Mouse (Mus musculus): Measurements from ENCODE around the gene H2al1c. TPM values are rescaled to one million over a fixed set of nuclear protein-coding genes. Genes with fewer than 3 reads are reported as not detected.
"Not testable (repeated sequence)": the region's sequence is repeated elsewhere in the genome, so short reads cannot be mapped to it uniquely, and the experiment has no call there.

Gene H2al1c
- total and polyA plus RNA-seq, 2 experiments from 2014 or later = not detected

GRCm38 (mm10) chrX:11317956-11318355 is 12.5 kb downstream of the H2al1c start, which contains the start of gene H2al1g:
Gene H2al1g, plus strand, starts transcription at chrX:11318256.
- not testable (repeated sequence) for H3K4me2 ChIP-seq (ENCODE audit: low read depth, low read length); H3K9me3 ChIP-seq (replicated peaks; ENCODE audit: control insufficient read depth, low read length); ATAC-seq (ENCODE audit: insufficient read depth, low read depth); H3K27me3 ChIP-seq (ENCODE audit: control insufficient read depth, insufficient read depth, low read length); H3K27ac ChIP-seq (ENCODE audit: low read depth); DNase-seq (ENCODE audit: low spot score); H3K4me1 ChIP-seq (ENCODE audit: control insufficient read depth, insufficient read depth); H3K4me3 ChIP-seq (ENCODE audit: low read depth, low read length); H3K9ac ChIP-seq (replicated peaks; ENCODE audit: low read depth, low read length); H3K36me3 ChIP-seq (replicated peaks; ENCODE audit: control insufficient read depth, insufficient read depth, low read length)
- no CpG with 5 or more reads among the region's 3 CpGs for WGBS

GRCm38 (mm10) chrX:11321192-11321591 is 15.7 kb downstream of the H2al1c start, which contains the start of gene H2al1h:
Gene H2al1h, plus strand, starts transcription at chrX:11321492.
- H3K4me2 ChIP-seq (ENCODE audit: low read depth, low read length); H3K9ac ChIP-seq (replicated peaks; ENCODE audit: low read depth, low read length); DNase-seq (ENCODE audit: low spot score); H3K4me1 ChIP-seq (ENCODE audit: control insufficient read depth, insufficient read depth); H3K36me3 ChIP-seq (replicated peaks; ENCODE audit: control insufficient read depth, insufficient read depth, low read length); H3K4me3 ChIP-seq (ENCODE audit: low read depth, low read length); ATAC-seq (ENCODE audit: insufficient read depth, low read depth); H3K27me3 ChIP-seq (ENCODE audit: control insufficient read depth, insufficient read depth, low read length); H3K27ac ChIP-seq (ENCODE audit: low read depth); H3K9me3 ChIP-seq (replicated peaks; ENCODE audit: control insufficient read depth, low read length): not testable (repeated sequence)
- no CpG with 5 or more reads among the region's 6 CpGs for WGBS

- not testable (repeated sequence) for DNase-seq (ENCODE audit: low spot score); H3K4me2 ChIP-seq (ENCODE audit: low read depth, low read length); H3K9me3 ChIP-seq (replicated peaks; ENCODE audit: control insufficient read depth, low read length); H3K27me3 ChIP-seq (ENCODE audit: control insufficient read depth, insufficient read depth, low read length); H3K27ac ChIP-seq (ENCODE audit: low read depth); ATAC-seq (ENCODE audit: insufficient read depth, low read depth); H3K36me3 ChIP-seq (replicated peaks; ENCODE audit: control insufficient read depth, insufficient read depth, low read length); H3K4me1 ChIP-seq (ENCODE audit: control insufficient read depth, insufficient read depth); H3K4me3 ChIP-seq (ENCODE audit: low read depth, low read length); H3K9ac ChIP-seq (replicated peaks; ENCODE audit: low read depth, low read length)
- WGBS = 76% methylated on average over 3 of the region's 5 CpGs
Observed at GRCm38 (mm10) chrX:11324359-11324758, 18.9 kb downstream of the H2al1c start, which contains the start of gene H2al1i. Gene H2al1i, plus strand, starts transcription at chrX:11324659.

- not testable (repeated sequence) for H3K4me2 ChIP-seq (ENCODE audit: low read depth, low read length); H3K4me3 ChIP-seq (ENCODE audit: low read depth, low read length); H3K36me3 ChIP-seq (replicated peaks; ENCODE audit: control insufficient read depth, insufficient read depth, low read length); H3K27ac ChIP-seq (ENCODE audit: low read depth); H3K9me3 ChIP-seq (replicated peaks; ENCODE audit: control insufficient read depth, low read length); DNase-seq (ENCODE audit: low spot score); H3K27me3 ChIP-seq (ENCODE audit: control insufficient read depth, insufficient read depth, low read length); H3K9ac ChIP-seq (replicated peaks; ENCODE audit: low read depth, low read length); ATAC-seq (ENCODE audit: insufficient read depth, low read depth); H3K4me1 ChIP-seq (ENCODE audit: control insufficient read depth, insufficient read depth)
- 86% methylated on average over 2 of the region's 2 CpGs for WGBS
Observed at GRCm38 (mm10) chrX:11327522-11327921, 22.1 kb downstream of the H2al1c start, which contains the start of gene H2al1j. Gene H2al1j, plus strand, starts transcription at chrX:11327822.

GRCm38 (mm10) chrX:11345762-11346161 is 40.3 kb downstream of the H2al1c start:
- ATAC-seq (ENCODE audit: insufficient read depth, low read depth) = no peak
- DNase-seq (ENCODE audit: low spot score) = no peak
- WGBS = 57% methylated on average over 9 of the region's 9 CpGs
- Histone ChIP-seq H3K4me3 (ENCODE audit: low read depth, low read length) (no peak overlapping the region), H3K9ac (replicated peaks; ENCODE audit: low read depth, low read length) (no peak overlapping the region), H3K27me3 (ENCODE audit: control insufficient read depth, insufficient read depth, low read length) (no peaks in the 10 kb centered on the region), H3K27ac (ENCODE audit: low read depth) (no peak overlapping the region), H3K4me1 (ENCODE audit: control insufficient read depth, insufficient read depth) (no peaks in the 10 kb centered on the region), H3K36me3 (replicated peaks; ENCODE audit: control insufficient read depth, insufficient read depth, low read length) (no peaks in the 10 kb centered on the region), H3K9me3 (replicated peaks; ENCODE audit: control insufficient read depth, low read length) (no peaks in the 10 kb centered on the region), H3K4me2 (ENCODE audit: low read depth, low read length) (no peak overlapping the region)
- TF ChIP-seq EP300 (IDR thresholded peaks at IDR 0.05; ENCODE audit: low read depth) (no peak), CTCF (IDR thresholded peaks at IDR 0.05; ENCODE audit: low read depth) (no peak)

- Histone ChIP-seq H3K4me1 (ENCODE audit: control insufficient read depth, insufficient read depth) (no peaks in the 10 kb centered on the region), H3K36me3 (replicated peaks; ENCODE audit: control insufficient read depth, insufficient read depth, low read length) (no peaks in the 10 kb centered on the region), H3K27me3 (ENCODE audit: control insufficient read depth, insufficient read depth, low read length) (no peaks in the 10 kb centered on the region), H3K9ac (replicated peaks; ENCODE audit: low read depth, low read length) (no peak overlapping the region), H3K9me3 (replicated peaks; ENCODE audit: control insufficient read depth, low read length) (no peaks in the 10 kb centered on the region), H3K4me2 (ENCODE audit: low read depth, low read length) (no peak overlapping the region), H3K4me3 (ENCODE audit: low read depth, low read length) (no peak overlapping the region), H3K27ac (ENCODE audit: low read depth) (no peak overlapping the region)
- TF ChIP-seq EP300 (IDR thresholded peaks at IDR 0.05; ENCODE audit: low read depth) (no peak), CTCF (IDR thresholded peaks at IDR 0.05; ENCODE audit: low read depth) (no peak)
- DNase-seq (ENCODE audit: low spot score) (no peak), ATAC-seq (ENCODE audit: insufficient read depth, low read depth) (no peak)
- WGBS = 85% methylated on average over 3 of the region's 3 CpGs
Observed at GRCm38 (mm10) chrX:11346756-11347155, 41.3 kb downstream of the H2al1c start.

Other genes starting within 250 kb of the H2al1c start
- gene H2al1a, start 6.4 kb upstream of the H2al1c start, total RNA-seq (2014; rRNA removed; ENCODE audit: low replicate concordance) = not detected in 2 replicates
- not detected in 2 replicates for gene H2al1a, start 6.4 kb upstream of the H2al1c start, polyA plus RNA-seq (2015; fragmentation: Nextera tagmentation; extraction: Ambion mirVana)
- gene H2al1b, start 3.2 kb upstream of the H2al1c start, total RNA-seq (2014; rRNA removed; ENCODE audit: low replicate concordance) = not detected in 2 replicates
- gene H2al1b, start 3.2 kb upstream of the H2al1c start, polyA plus RNA-seq (2015; fragmentation: Nextera tagmentation; extraction: Ambion mirVana) = not detected in 2 replicates
- not detected in 2 replicates for gene H2al1d, start 3.2 kb downstream of the H2al1c start, total RNA-seq (2014; rRNA removed; ENCODE audit: low replicate concordance)
- gene H2al1d, start 3.2 kb downstream of the H2al1c start, polyA plus RNA-seq (2015; fragmentation: Nextera tagmentation; extraction: Ambion mirVana) = not detected in 2 replicates
- gene H2al1e, start 6.3 kb downstream of the H2al1c start, total RNA-seq (2014; rRNA removed; ENCODE audit: low replicate concordance) = not detected in 2 replicates
- gene H2al1e, start 6.3 kb downstream of the H2al1c start, polyA plus RNA-seq (2015; fragmentation: Nextera tagmentation; extraction: Ambion mirVana) = not detected in 2 replicates
- gene H2al1f, start 9.5 kb downstream of the H2al1c start, total RNA-seq (2014; rRNA removed; ENCODE audit: low replicate concordance) = not detected in 2 replicates
- gene H2al1f, start 9.5 kb downstream of the H2al1c start, polyA plus RNA-seq (2015; fragmentation: Nextera tagmentation; extraction: Ambion mirVana) = not detected in 2 replicates
- not detected in 2 replicates for gene H2al1g, start 12.6 kb downstream of the H2al1c start, total RNA-seq (2014; rRNA removed; ENCODE audit: low replicate concordance)
- not detected in 2 replicates for gene H2al1g, start 12.6 kb downstream of the H2al1c start, polyA plus RNA-seq (2015; fragmentation: Nextera tagmentation; extraction: Ambion mirVana)
- not detected in 2 replicates for gene H2al1h, start 15.8 kb downstream of the H2al1c start, total RNA-seq (2014; rRNA removed; ENCODE audit: low replicate concordance)
- gene H2al1h, start 15.8 kb downstream of the H2al1c start, polyA plus RNA-seq (2015; fragmentation: Nextera tagmentation; extraction: Ambion mirVana) = not detected in 2 replicates
- not detected in 2 replicates for gene H2al1i, start 19.0 kb downstream of the H2al1c start, total RNA-seq (2014; rRNA removed; ENCODE audit: low replicate concordance)
- not detected in 2 replicates for gene H2al1i, start 19.0 kb downstream of the H2al1c start, polyA plus RNA-seq (2015; fragmentation: Nextera tagmentation; extraction: Ambion mirVana)
- not detected in 2 replicates for gene H2al1j, start 22.2 kb downstream of the H2al1c start, total RNA-seq (2014; rRNA removed; ENCODE audit: low replicate concordance)
- gene H2al1j, start 22.2 kb downstream of the H2al1c start, polyA plus RNA-seq (2015; fragmentation: Nextera tagmentation; extraction: Ambion mirVana) = not detected in 2 replicates

Measured in heart, postnatal 0 days (tissue).